Mouse (Mus musculus): ENCODE results near the gene Slc5a10.

Slc5a10 gene

GRCm38 (mm10) chr11:61720636-61721035 lies at the start of gene Slc5a10:
TSS of gene Slc5a10 (minus strand) at chr11:61720826.
- no peak for DNase-seq (ENCODE audit: low read depth, low spot score)

GRCm38 (mm10) chr11:61761584-61762407 lies 41.2 kb upstream of the Slc5a10 start, which contains the start of gene Prpsap2:
TSS of gene Prpsap2 (minus strand) at chr11:61762088.
- peak; percentile 97 for DNase-seq (ENCODE audit: low read depth, low spot score)

- peak; percentile 55 for DNase-seq (ENCODE audit: low read depth, low spot score)
Observed at GRCm38 (mm10) chr11:61760518-61760917, 39.9 kb upstream of the Slc5a10 start.

GRCm38 (mm10) chr11:61757151-61757550 lies 36.5 kb upstream of the Slc5a10 start:
- no peak for DNase-seq (ENCODE audit: low read depth, low spot score)

- DNase-seq (ENCODE audit: low read depth, low spot score) = peak; percentile 21
Observed at GRCm38 (mm10) chr11:61751612-61752011, 31.0 kb upstream of the Slc5a10 start.

GRCm38 (mm10) chr11:61747161-61747560 lies 26.5 kb upstream of the Slc5a10 start:
- DNase-seq (ENCODE audit: low read depth, low spot score) = no peak

- no peak for DNase-seq (ENCODE audit: low read depth, low spot score)
Observed at GRCm38 (mm10) chr11:61745781-61746180, 25.2 kb upstream of the Slc5a10 start.

GRCm38 (mm10) chr11:61744460-61744859 lies 23.8 kb upstream of the Slc5a10 start:
- no peak for DNase-seq (ENCODE audit: low read depth, low spot score)

GRCm38 (mm10) chr11:61743768-61744167 lies 23.1 kb upstream of the Slc5a10 start:
- no peak for DNase-seq (ENCODE audit: low read depth, low spot score)

GRCm38 (mm10) chr11:61740500-61740899 lies 19.9 kb upstream of the Slc5a10 start:
- DNase-seq (ENCODE audit: low read depth, low spot score) = no peak

GRCm38 (mm10) chr11:61737290-61737689 lies 16.7 kb upstream of the Slc5a10 start:
- DNase-seq (ENCODE audit: low read depth, low spot score) = no peak

GRCm38 (mm10) chr11:61732672-61733071 lies 12.0 kb upstream of the Slc5a10 start:
- no peak for DNase-seq (ENCODE audit: low read depth, low spot score)

- DNase-seq (ENCODE audit: low read depth, low spot score) = peak; percentile 11
Observed at GRCm38 (mm10) chr11:61728037-61728436, 7.4 kb upstream of the Slc5a10 start.

GRCm38 (mm10) chr11:61722077-61722476 lies 1.5 kb upstream of the Slc5a10 start:
- DNase-seq (ENCODE audit: low read depth, low spot score) = no peak

- no peak for DNase-seq (ENCODE audit: low read depth, low spot score)
Observed at GRCm38 (mm10) chr11:61719826-61720225, 800 bp downstream of the Slc5a10 start.

- DNase-seq (ENCODE audit: low read depth, low spot score) = no peak
Observed at GRCm38 (mm10) chr11:61719387-61719786, 1.2 kb downstream of the Slc5a10 start.

- DNase-seq (ENCODE audit: low read depth, low spot score) = no peak
Observed at GRCm38 (mm10) chr11:61717990-61718389, 2.6 kb downstream of the Slc5a10 start.

- peak; percentile 15 for DNase-seq (ENCODE audit: low read depth, low spot score)
Observed at GRCm38 (mm10) chr11:61715130-61715529, 5.5 kb downstream of the Slc5a10 start.

- peak; percentile 82 for DNase-seq (ENCODE audit: low read depth, low spot score)
Observed at GRCm38 (mm10) chr11:61714346-61715117, 6.1 kb downstream of the Slc5a10 start.

- no peak for DNase-seq (ENCODE audit: low read depth, low spot score)
Observed at GRCm38 (mm10) chr11:61713157-61713855, 7.3 kb downstream of the Slc5a10 start.

GRCm38 (mm10) chr11:61708928-61709327 lies 11.7 kb downstream of the Slc5a10 start:
- DNase-seq (ENCODE audit: low read depth, low spot score) = no peak

GRCm38 (mm10) chr11:61706232-61706631 lies 14.4 kb downstream of the Slc5a10 start:
- DNase-seq (ENCODE audit: low read depth, low spot score) = no peak
